Mouse (Mus musculus) MEL (cell line): ENCODE results near the gene Tnrc18.

ENCODE experiments used
- CTCF ChIP-seq, 3 experiments: IDR thresholded peaks in 2 of 3; conservative IDR thresholded peaks in 1 of 3; 2 replicates each; pipeline ENCODE4 v1.5.1; 2011 to 2012; ENCODE audit warnings: low read length in 3 of 3, low read depth in 2 of 3, mild to moderate bottlenecking in 2 of 3, improper control_type of control experiment in 1 of 3, inconsistent platforms in 1 of 3, mixed read lengths in 1 of 3, moderate library complexity in 1 of 3; ENCODE audit not compliant: control insufficient read depth in 1 of 3, insufficient read depth in 1 of 3, poor library complexity in 1 of 3, severe bottlenecking in 1 of 3
- E2F4 ChIP-seq: IDR thresholded peaks from 2 replicates; pipeline ENCODE4 v1.6.1; 2011; ENCODE audit warnings: low read depth, low read length, improper control_type of control experiment, borderline replicate concordance
- EP300 ChIP-seq, 2 experiments: IDR thresholded peaks; 2 replicates each; pipeline ENCODE4 v1.6.1; 2011; ENCODE audit warnings: improper control_type of control experiment in 2 of 2, low read length in 2 of 2, low read depth in 1 of 2, mild to moderate bottlenecking in 1 of 2
- HCFC1 ChIP-seq: IDR thresholded peaks from 2 replicates; pipeline ENCODE4 v1.6.1; 2012; ENCODE audit warnings: low read depth, mild to moderate bottlenecking, inconsistent platforms, low read length, improper control_type of control experiment, moderate library complexity
- JUND ChIP-seq: IDR thresholded peaks from 2 replicates; pipeline ENCODE4 v1.6.1; 2011; ENCODE audit warnings: low read depth, mild to moderate bottlenecking, improper control_type of control experiment, low read length
- MYB ChIP-seq: IDR thresholded peaks from 2 replicates; pipeline ENCODE4 v1.6.1; 2011; ENCODE audit warnings: mild to moderate bottlenecking, low read depth, low read length, improper control_type of control experiment
- MYC ChIP-seq: IDR thresholded peaks from 2 replicates; pipeline ENCODE4 v1.6.1; 2011; ENCODE audit warnings: low read depth, mild to moderate bottlenecking, low read length, improper control_type of control experiment, moderate library complexity
- NRF1 ChIP-seq: IDR thresholded peaks from 2 replicates; pipeline ENCODE4 v1.6.1; 2014; ENCODE audit warnings: low read depth, mild to moderate bottlenecking, inconsistent platforms, low read length, improper control_type of control experiment, moderate library complexity; ENCODE audit not compliant: poor library complexity, insufficient read depth, severe bottlenecking
- POLR2A ChIP-seq, 2 experiments: IDR thresholded peaks; 2 replicates each; pipeline ENCODE4 v1.6.1; 2011 to 2012; ENCODE audit warnings: low read length in 2 of 2, mild to moderate bottlenecking in 2 of 2, control low read depth in 1 of 2, improper control_type of control experiment in 1 of 2, low read depth in 1 of 2, moderate library complexity in 1 of 2; ENCODE audit not compliant: control insufficient read depth in 1 of 2, insufficient read depth in 1 of 2, poor library complexity in 1 of 2
- RCOR1 ChIP-seq: IDR thresholded peaks from 2 replicates; pipeline ENCODE4 v1.6.1; 2012; ENCODE audit warnings: low read depth, mild to moderate bottlenecking, inconsistent platforms, low read length, improper control_type of control experiment

DNA sequence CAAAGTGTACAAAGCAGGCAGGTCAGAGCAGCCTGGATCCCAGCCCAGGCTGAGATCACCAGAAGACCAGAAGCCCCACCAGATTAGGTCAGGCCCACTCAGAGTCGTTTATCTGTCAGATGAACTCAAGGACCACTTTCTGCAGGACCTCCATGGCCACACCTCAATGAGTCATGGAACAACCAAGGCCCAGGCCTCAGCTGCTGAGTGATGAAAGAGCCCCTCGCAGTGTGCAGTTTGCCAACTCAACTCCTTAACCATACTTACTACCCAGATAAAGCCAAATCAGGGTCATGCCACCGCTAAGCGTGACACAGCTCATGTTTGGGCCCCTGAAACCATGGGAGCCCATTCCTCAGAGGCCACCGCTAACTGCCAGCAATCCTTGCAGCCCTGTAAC is 109.8 kb downstream of the Tnrc18 start:
- TF ChIP-seq MYC (no peak), CTCF (IDR thresholded peaks at IDR 0.05 in 2 of 3, conservative IDR thresholded peaks at IDR 0.05 in 1 of 3; ENCODE audit: control insufficient read depth in 1 of 3, insufficient read depth in 1 of 3, low read depth in 2 of 3, low read length in 3 of 3, poor library complexity in 1 of 3, severe bottlenecking in 1 of 3) (no peak), E2F4 (no peak), HCFC1 (no peak), JUND (no peak), EP300 (IDR thresholded peaks at IDR 0.05; ENCODE audit: low read depth in 1 of 2, low read length in 2 of 2) (no peak), POLR2A (IDR thresholded peaks at IDR 0.05; ENCODE audit: control insufficient read depth in 1 of 2, insufficient read depth in 1 of 2, low read depth in 1 of 2, low read length in 2 of 2, poor library complexity in 1 of 2) (no peak), NRF1 (no peak), MYB (no peak), RCOR1 (no peak)
